Mouse (Mus musculus): ENCODE data around the gene Atp8b3. TPM values are rescaled to one million over a fixed set of nuclear protein-coding genes. Genes with fewer than 3 reads are reported as not detected.

Atp8b3 gene
- polyA plus RNA-seq, 1 experiment: 0.03 TPM

- Histone ChIP-seq H3K36me3 (ENCODE audit: control insufficient read depth) (no peaks in the 10 kb centered on the region), H3K4me3 (replicated peaks) (no peak within 1 kb of the TSS), H3K4me1 (ENCODE audit: control insufficient read depth) (peaks cover 7% of the 10 kb centered on the region), H3K9me3 (ENCODE audit: control insufficient read depth, low read length) (peaks cover 23% of the 10 kb centered on the region; the same call in 1 of the 2 replicates), H3K27me3 (ENCODE audit: control insufficient read depth) (peaks cover 100% of the 10 kb centered on the region)
- no peak for TF ChIP-seq TAL1 (IDR thresholded peaks at IDR 0.05; ENCODE audit: low read length)
- no peak for TF ChIP-seq GATA1 (IDR thresholded peaks at IDR 0.05; ENCODE audit: low read length)
These were observed 44.2 kb downstream of the Atp8b3 start, which contains the start of gene Onecut3 for GRCm38 (mm10) chr10:80494732-80495131. Gene Onecut3 (plus strand): TSS chr10:80494835.

GRCm38 (mm10) chr10:80490051-80490450 lies 48.9 kb downstream of the Atp8b3 start:
- Histone ChIP-seq H3K9me3 (ENCODE audit: control insufficient read depth, low read length) (peaks cover 18% of the 10 kb centered on the region), H3K4me1 (ENCODE audit: control insufficient read depth) (peaks cover 4% of the 10 kb centered on the region), H3K4me3 (replicated peaks) (no peak overlapping the region), H3K36me3 (ENCODE audit: control insufficient read depth) (no peaks in the 10 kb centered on the region), H3K27me3 (ENCODE audit: control insufficient read depth) (peaks cover 95% of the 10 kb centered on the region)
- TF ChIP-seq GATA1 (IDR thresholded peaks at IDR 0.05; ENCODE audit: low read length) (no peak), TAL1 (IDR thresholded peaks at IDR 0.05; ENCODE audit: low read length) (no peak)

- no peaks in the 10 kb centered on the region for H3K4me1 ChIP-seq (ENCODE audit: control insufficient read depth)
- H3K4me3 ChIP-seq (replicated peaks): no peak overlapping the region
- peaks cover 93% of the 10 kb centered on the region for H3K27me3 ChIP-seq (ENCODE audit: control insufficient read depth)
- no peaks in the 10 kb centered on the region for H3K36me3 ChIP-seq (ENCODE audit: control insufficient read depth)
- peaks cover 14% of the 10 kb centered on the region for H3K9me3 ChIP-seq (ENCODE audit: control insufficient read depth, low read length)
- no peak for TF ChIP-seq TAL1 (IDR thresholded peaks at IDR 0.05; ENCODE audit: low read length)
- TF ChIP-seq GATA1 (IDR thresholded peaks at IDR 0.05; ENCODE audit: low read length): no peak
These were observed 52.0 kb downstream of the Atp8b3 start for GRCm38 (mm10) chr10:80486862-80487379.

GRCm38 (mm10) chr10:80481002-80481401 lies 57.9 kb downstream of the Atp8b3 start:
- TF ChIP-seq GATA1 (IDR thresholded peaks at IDR 0.05; ENCODE audit: low read length): no peak
- H3K27me3 ChIP-seq (ENCODE audit: control insufficient read depth): peaks cover 78% of the 10 kb centered on the region
- H3K4me3 ChIP-seq (replicated peaks): no peak overlapping the region
- no peaks in the 10 kb centered on the region for H3K36me3 ChIP-seq (ENCODE audit: control insufficient read depth)
- H3K4me1 ChIP-seq (ENCODE audit: control insufficient read depth): peaks cover 31% of the 10 kb centered on the region
- H3K9me3 ChIP-seq (ENCODE audit: control insufficient read depth, low read length): no peaks in the 10 kb centered on the region

- H3K27me3 ChIP-seq (ENCODE audit: control insufficient read depth): peaks cover 53% of the 10 kb centered on the region
- H3K4me3 ChIP-seq (replicated peaks): no peak overlapping the region
These were observed 60.4 kb downstream of the Atp8b3 start for GRCm38 (mm10) chr10:80478531-80478930.

GRCm38 (mm10) chr10:80475290-80475959 lies 63.5 kb downstream of the Atp8b3 start:
- Histone ChIP-seq H3K4me3 (replicated peaks) (peak overlapping the region; percentile 77), H3K9me3 (ENCODE audit: control insufficient read depth, low read length) (no peaks in the 10 kb centered on the region), H3K4me1 (ENCODE audit: control insufficient read depth) (peaks cover 40% of the 10 kb centered on the region), H3K27me3 (ENCODE audit: control insufficient read depth) (peaks cover 53% of the 10 kb centered on the region), H3K36me3 (ENCODE audit: control insufficient read depth) (no peaks in the 10 kb centered on the region)
- TF ChIP-seq TAL1 (IDR thresholded peaks at IDR 0.05; ENCODE audit: low read length) (peak; percentile 62), GATA1 (IDR thresholded peaks at IDR 0.05; ENCODE audit: low read length) (peak; percentile 29; the same call in 1 of the 2 replicates)

More at GRCm38 (mm10) chr10:80478531-80478930, 60.4 kb downstream of the Atp8b3 start:
- Histone ChIP-seq H3K36me3 (ENCODE audit: control insufficient read depth) (no peaks in the 10 kb centered on the region), H3K4me1 (ENCODE audit: control insufficient read depth) (peaks cover 51% of the 10 kb centered on the region), H3K9me3 (ENCODE audit: control insufficient read depth, low read length) (no peaks in the 10 kb centered on the region)
- TF ChIP-seq TAL1 (IDR thresholded peaks at IDR 0.05; ENCODE audit: low read length): no peak
- no peak for TF ChIP-seq GATA1 (IDR thresholded peaks at IDR 0.05; ENCODE audit: low read length)

Other genes with a start within 250 kb of the Atp8b3 start
- 998 and 1,528 TPM in 2 replicates for gene Rps15, start 246.7 kb downstream of the Atp8b3 start, polyA plus RNA-seq (2012)
- under 0.01 TPM in 1 of 2 replicates, not detected in the other for gene Apc2, start 243.1 kb downstream of the Atp8b3 start, polyA plus RNA-seq (2012)
- 10.6 and 12.9 TPM in 2 replicates for gene 2310011J03Rik, start 218.6 kb downstream of the Atp8b3 start, polyA plus RNA-seq (2012)
- gene Pcsk4, start 209.6 kb downstream of the Atp8b3 start, polyA plus RNA-seq (2012): 0.55 and 0.65 TPM in 2 replicates
- 18.8 and 21.4 TPM in 2 replicates for gene Reep6, start 209.2 kb downstream of the Atp8b3 start, polyA plus RNA-seq (2012)
- 2.2 and 2.6 TPM in 2 replicates for gene Adamtsl5, start 190.7 kb downstream of the Atp8b3 start, polyA plus RNA-seq (2012)
- not detected in 2 replicates for gene Plk5, start 182.7 kb downstream of the Atp8b3 start, polyA plus RNA-seq (2012)
- 0.53 and 0.55 TPM in 2 replicates for gene Mex3d, start 151.5 kb downstream of the Atp8b3 start, polyA plus RNA-seq (2012)
- gene Mbd3, start 139.6 kb downstream of the Atp8b3 start, polyA plus RNA-seq (2012): 24.1 and 26.2 TPM in 2 replicates
- gene Uqcr11, start 132.3 kb downstream of the Atp8b3 start, polyA plus RNA-seq (2012): 197 and 289 TPM in 2 replicates
- 61.1 and 64.8 TPM in 2 replicates for gene Tcf3, start 105.5 kb downstream of the Atp8b3 start, polyA plus RNA-seq (2012)
- gene Onecut3, start 44.3 kb downstream of the Atp8b3 start, polyA plus RNA-seq (2012): not detected in 2 replicates
- gene Rexo1, start 22.4 kb upstream of the Atp8b3 start, polyA plus RNA-seq (2012): 14.5 and 15.5 TPM in 2 replicates
- gene Klf16, start 38.2 kb upstream of the Atp8b3 start, polyA plus RNA-seq (2012): 19.9 and 21.2 TPM in 2 replicates
- 103 and 117 TPM in 2 replicates for gene Abhd17a, start 51.2 kb upstream of the Atp8b3 start, polyA plus RNA-seq (2012)
- gene Scamp4, start 63.7 kb upstream of the Atp8b3 start, polyA plus RNA-seq (2012): 6.8 and 7.3 TPM in 2 replicates
- 4.1 and 6.2 TPM in 2 replicates for gene Adat3, start 63.8 kb upstream of the Atp8b3 start, polyA plus RNA-seq (2012)
- gene Gm49322, start 66.9 kb upstream of the Atp8b3 start, polyA plus RNA-seq (2012): 0.07 and 0.12 TPM in 2 replicates
- gene Csnk1g2, start 83.7 kb upstream of the Atp8b3 start, polyA plus RNA-seq (2012): 33.9 and 36.6 TPM in 2 replicates
- 2.6 and 3.2 TPM in 2 replicates for gene Btbd2, start 117.9 kb upstream of the Atp8b3 start, polyA plus RNA-seq (2012)
- 49.1 and 53.2 TPM in 2 replicates for gene Mknk2, start 139.0 kb upstream of the Atp8b3 start, polyA plus RNA-seq (2012)
- 1.8 and 2.1 TPM in 2 replicates for gene Mob3a, start 162.9 kb upstream of the Atp8b3 start, polyA plus RNA-seq (2012)
- gene Izumo4, start 163.1 kb upstream of the Atp8b3 start, polyA plus RNA-seq (2012): 1.2 and 3.9 TPM in 2 replicates
- 2.5 and 2.6 TPM in 2 replicates for gene Ap3d1, start 203.1 kb upstream of the Atp8b3 start, polyA plus RNA-seq (2012)
- gene Dot1l, start 216.1 kb upstream of the Atp8b3 start, polyA plus RNA-seq (2012): 8.8 and 9.8 TPM in 2 replicates

Measured in erythroblast, embryonic 14.5 days (primary cell).